Mouse (Mus musculus): ENCODE measurements at regions not wholly inside any gene's neighbourhood (a gene's known extent, or its start where the extent isn't known, plus 50 kb on each side); places are given as distances from the start of the nearest gene placed in this dataset.

DNA sequence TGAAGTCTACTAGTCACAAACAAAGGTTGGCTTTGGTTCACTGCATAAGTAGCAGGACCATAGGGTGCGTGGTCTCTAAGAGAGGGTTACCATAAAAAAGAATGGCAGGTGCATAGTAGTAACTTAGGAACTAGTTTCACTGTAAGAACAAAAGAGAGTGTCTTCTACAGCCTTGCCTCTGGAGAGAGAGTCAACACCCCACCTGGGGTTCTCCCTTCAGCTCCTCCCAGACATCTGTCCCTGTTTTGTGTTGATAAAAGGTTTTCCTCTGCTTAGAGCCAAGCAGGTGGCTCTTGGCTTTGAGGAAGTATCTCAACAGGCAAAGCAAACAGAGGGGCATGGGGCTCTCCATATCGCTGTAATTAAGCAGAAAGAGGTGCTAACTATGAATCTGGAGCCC, 165.6 kb upstream of the Prok2 start:
- intact Hi-C loops (cut with DNase I), result no loop called here
- DNase-seq (ENCODE audit: extremely low spot score in 1 of 2, low spot score in 2 of 2), result no peak
- no peak for TF ChIP-seq CTCF (IDR thresholded peaks at IDR 0.05)
- no peak overlapping the region for H3K27ac ChIP-seq
- no peak overlapping the region for H3K4me3 ChIP-seq

DNA sequence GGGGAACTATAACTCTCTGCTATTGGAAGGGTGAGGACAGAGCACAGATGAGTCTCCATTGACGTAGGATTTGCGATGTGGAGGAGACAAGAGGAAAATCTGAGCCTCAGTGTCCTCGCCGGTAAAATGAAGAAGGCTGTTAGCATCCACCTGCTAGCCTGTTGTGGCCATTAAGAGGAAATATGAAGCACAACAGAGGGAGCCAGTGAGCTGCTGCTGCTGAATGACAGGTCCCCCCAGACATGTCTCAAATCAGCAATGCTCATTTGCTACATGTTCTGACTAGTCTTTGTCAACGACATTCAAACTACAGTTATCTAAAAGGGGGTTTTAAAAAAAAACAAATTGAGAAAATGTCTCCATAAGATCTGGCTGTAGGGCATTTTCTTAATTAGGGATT, 164.6 kb upstream of the Prok2 start:
- no peak overlapping the region for H3K27ac ChIP-seq
- intact Hi-C loops (cut with DNase I), result no loop called here
- no peak overlapping the region for H3K4me3 ChIP-seq
- TF ChIP-seq CTCF (IDR thresholded peaks at IDR 0.05), result peak; percentile 18
- DNase-seq (ENCODE audit: extremely low spot score in 1 of 2, low spot score in 2 of 2), result no peak

DNA sequence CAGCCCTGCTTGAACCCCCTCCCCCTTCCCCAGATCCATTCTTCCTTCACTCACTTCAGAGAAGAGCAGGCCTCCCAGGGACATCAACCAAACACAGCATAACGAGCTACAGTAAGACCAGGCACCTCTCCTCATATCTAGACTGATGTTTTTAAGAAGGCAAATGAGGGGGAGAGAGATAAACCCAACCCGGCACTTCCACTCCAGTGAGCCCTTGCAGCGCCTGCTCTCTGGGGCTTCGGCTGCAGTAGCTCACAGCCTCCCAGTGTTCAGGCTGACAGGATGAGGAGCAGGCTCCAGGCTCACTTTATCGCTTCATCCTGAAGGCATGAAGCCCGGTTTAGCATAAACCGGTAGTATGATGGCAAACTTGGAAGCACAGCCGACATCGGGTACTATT, 162.9 kb upstream of the Prok2 start:
- no peak for TF ChIP-seq CTCF (IDR thresholded peaks at IDR 0.05)
- intact Hi-C loops (cut with DNase I), result no loop called here
- DNase-seq (ENCODE audit: extremely low spot score in 1 of 2, low spot score in 2 of 2), result no peak
- H3K27ac ChIP-seq, result no peak overlapping the region
- H3K4me3 ChIP-seq, result no peak overlapping the region

DNA sequence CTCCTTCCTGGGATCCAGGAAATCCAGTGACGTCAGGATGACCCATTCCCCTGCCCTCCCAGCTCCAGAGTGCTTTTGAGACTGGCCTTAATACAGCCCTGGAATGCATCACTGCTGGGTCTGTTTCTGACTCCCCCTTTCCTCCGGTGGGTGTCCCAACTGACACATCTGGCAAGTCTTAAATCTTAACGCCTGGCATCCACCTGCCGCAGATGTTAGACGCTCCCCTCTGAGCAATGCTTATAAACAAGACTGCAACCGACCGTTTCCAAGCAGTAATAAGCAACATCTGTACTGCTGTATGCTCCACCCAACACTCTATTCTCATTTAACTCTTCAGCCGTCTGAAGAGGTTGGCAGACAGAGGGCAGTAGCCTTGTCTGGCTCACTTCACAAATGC, 161.7 kb upstream of the Prok2 start:
- DNase-seq (ENCODE audit: extremely low spot score in 1 of 2, low spot score in 2 of 2), result no peak
- intact Hi-C loops (cut with DNase I), result no loop called here

DNA sequence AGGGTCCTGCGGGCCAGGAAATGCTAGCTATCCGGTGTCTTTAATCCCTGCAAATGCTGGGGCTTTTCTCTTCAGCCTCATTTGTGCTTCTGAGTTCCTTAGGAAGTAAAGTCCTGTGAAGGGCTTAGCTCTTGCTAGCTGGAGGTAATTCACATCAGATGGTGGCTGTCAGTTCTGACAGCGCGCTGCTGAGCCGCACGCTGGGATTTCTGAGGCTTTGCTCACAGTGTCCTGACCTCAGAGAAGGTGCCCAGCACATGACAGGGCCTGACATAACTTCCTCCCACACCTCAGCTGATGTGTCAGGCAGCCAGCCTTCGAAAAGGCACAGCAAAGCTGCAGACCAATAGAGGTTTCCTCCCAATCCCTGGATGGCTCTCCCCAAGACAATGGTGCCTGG, 158.6 kb upstream of the Prok2 start:
- H3K4me3 ChIP-seq, result no peak overlapping the region
- intact Hi-C loops (cut with DNase I), result no loop called here

More for the DNA sequence above, 161.7 kb upstream of the Prok2 start:
- no peak overlapping the region for H3K4me3 ChIP-seq
- H3K27ac ChIP-seq, result no peak overlapping the region
- TF ChIP-seq CTCF (IDR thresholded peaks at IDR 0.05), result no peak

DNA sequence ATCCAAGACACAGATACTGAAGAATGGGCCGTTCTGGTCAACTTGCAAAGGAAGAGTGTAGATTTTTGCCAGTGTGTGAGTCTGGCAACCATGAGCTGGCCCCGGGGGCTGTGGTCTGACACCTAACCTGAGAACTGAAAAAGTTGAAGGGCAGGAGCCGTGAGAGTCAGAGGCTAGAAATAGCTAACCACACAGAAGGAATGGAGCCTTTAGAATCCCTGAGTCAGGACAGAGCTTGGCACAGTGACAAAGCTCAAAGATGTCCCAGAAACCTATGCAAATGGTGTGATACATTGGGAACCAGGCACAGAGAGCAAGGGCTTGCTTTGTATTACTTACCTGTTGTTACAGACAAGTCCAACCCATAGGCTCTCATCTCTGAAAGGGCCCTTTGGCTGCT, 157.9 kb upstream of the Prok2 start:
- no peak for TF ChIP-seq CTCF (IDR thresholded peaks at IDR 0.05)
- no peak overlapping the region for H3K4me3 ChIP-seq
- no peak overlapping the region for H3K27ac ChIP-seq
- DNase-seq (ENCODE audit: extremely low spot score in 1 of 2, low spot score in 2 of 2), result no peak
- intact Hi-C loops (cut with DNase I), result no loop called here

More for the DNA sequence above, 158.6 kb upstream of the Prok2 start:
- TF ChIP-seq CTCF (IDR thresholded peaks at IDR 0.05), result no peak
- no peak for DNase-seq (ENCODE audit: extremely low spot score in 1 of 2, low spot score in 2 of 2)
- H3K27ac ChIP-seq, result no peak overlapping the region

DNA sequence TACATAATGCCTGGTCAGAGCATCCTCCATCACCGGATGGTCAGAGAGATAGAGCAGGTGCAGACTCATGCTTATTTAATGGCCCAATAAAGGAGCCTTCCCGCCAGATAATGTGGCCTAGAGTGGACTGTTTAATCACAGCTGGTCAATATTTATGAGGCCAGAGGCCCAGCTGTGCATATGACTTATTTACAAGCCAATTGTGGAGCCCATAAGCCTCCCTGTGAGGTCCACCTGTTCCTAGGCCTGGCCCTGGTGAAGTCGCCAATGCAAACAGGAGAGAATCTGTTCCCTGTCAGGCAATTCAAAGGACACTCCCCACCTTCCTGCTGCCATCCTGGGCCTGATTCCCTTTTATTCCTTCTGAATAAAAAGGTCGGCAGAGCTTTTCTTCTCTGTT, 155.4 kb upstream of the Prok2 start:
- no peak for DNase-seq (ENCODE audit: extremely low spot score in 1 of 2, low spot score in 2 of 2)
- Histone ChIP-seq H3K27ac (no peak overlapping the region), H3K4me3 (no peak overlapping the region)
- intact Hi-C loops (cut with DNase I), result no loop called here
- TF ChIP-seq CTCF (IDR thresholded peaks at IDR 0.05), result no peak

DNA sequence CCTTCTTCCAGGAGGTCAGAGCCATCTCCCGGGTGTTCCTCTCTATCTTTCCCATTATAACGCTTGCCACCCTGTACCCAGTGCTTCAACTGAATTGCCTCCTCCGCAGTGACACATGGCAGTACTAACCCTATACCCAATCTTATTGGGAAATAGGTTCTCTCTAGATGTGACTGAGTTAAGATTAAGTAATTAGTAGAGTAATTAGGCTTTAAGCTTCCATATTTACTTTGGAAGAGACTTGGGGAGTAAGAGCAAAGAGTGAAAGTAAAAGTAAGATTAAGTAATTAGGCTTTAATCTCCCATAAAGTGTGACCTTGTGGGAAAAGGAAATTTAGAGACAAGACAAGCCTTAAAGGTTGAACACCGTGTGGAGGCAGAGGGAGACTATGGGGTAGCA, 148.7 kb upstream of the Prok2 start:
- Histone ChIP-seq H3K27ac (no peak overlapping the region), H3K4me3 (no peak overlapping the region)
- DNase-seq (ENCODE audit: extremely low spot score in 1 of 2, low spot score in 2 of 2), result no peak
- no peak for TF ChIP-seq CTCF (IDR thresholded peaks at IDR 0.05)
- intact Hi-C loops (cut with DNase I), result no loop called here

DNA sequence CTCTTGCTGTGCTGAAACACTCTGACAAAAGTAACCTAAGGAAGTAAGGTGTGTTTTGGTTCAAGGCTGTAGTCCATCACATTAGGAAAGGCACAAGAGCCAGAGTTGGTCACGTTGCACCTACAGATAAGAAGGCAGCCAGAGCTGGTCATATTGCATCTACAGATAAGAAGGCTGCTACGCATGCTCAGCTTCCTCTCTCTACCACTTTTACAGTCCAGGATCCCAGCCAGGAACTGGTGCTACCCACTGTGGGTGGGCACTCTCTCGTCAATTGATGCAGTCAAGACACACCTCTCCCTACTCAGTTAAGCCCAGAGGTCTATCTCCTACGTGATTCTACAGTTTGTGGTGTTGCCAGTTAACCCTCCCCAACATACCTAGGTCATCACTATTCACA, 147.8 kb upstream of the Prok2 start:
- intact Hi-C loops (cut with DNase I), result no loop called here
- no peak for TF ChIP-seq CTCF (IDR thresholded peaks at IDR 0.05)
- no peak overlapping the region for H3K27ac ChIP-seq
- no peak overlapping the region for H3K4me3 ChIP-seq
- no peak for DNase-seq (ENCODE audit: extremely low spot score in 1 of 2, low spot score in 2 of 2)

DNA sequence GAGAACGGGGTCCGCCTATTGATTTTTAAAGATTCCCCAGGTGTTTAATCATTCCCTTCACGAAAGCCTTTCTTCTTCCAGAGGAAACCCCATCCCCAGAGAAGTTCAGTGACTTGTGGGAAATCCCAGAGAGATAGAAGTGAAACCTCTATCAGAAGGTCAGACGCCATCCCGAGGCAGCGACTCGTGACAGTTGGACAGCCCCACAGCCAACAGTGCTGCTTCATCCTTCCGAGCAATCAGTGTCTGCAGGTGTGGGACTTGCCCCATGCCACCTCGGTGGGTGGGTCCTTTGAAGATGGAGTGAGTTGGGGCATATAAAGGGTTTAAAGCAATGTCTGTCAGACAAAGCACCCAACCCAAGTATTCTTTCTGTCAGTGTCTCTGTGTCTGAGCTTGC, 139.9 kb upstream of the Prok2 start:
- no peak overlapping the region for H3K27ac ChIP-seq
- no peak for TF ChIP-seq CTCF (IDR thresholded peaks at IDR 0.05)
- no peak overlapping the region for H3K4me3 ChIP-seq
- intact Hi-C loops (cut with DNase I), result no loop called here
- no peak for DNase-seq (ENCODE audit: extremely low spot score in 1 of 2, low spot score in 2 of 2)

DNA sequence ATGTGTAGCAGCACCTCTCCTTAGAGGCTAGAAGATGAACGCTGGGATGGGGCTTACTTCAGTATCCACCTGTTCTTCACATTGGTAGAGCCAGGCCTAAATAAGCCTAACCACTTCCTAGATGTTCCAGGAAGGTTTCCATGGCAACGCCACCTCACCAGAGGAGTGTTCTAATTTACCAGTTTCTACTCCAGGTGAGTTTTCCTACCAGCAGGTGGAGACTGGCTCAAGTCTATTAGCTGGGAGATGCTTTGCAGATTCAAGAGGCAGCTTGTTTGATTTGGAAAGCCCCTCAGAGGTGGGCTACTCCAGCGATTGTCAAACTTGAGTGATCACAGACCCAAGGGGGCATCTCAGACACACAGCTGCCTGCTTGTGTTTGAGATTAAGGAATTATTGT, 138.8 kb upstream of the Prok2 start:
- peak; percentile 46 for TF ChIP-seq CTCF (IDR thresholded peaks at IDR 0.05)
- H3K4me3 ChIP-seq, result no peak overlapping the region
- H3K27ac ChIP-seq, result no peak overlapping the region
- DNase-seq (ENCODE audit: extremely low spot score in 1 of 2, low spot score in 2 of 2), result peak; percentile 28 to 70
- intact Hi-C loops (cut with DNase I), result no loop called here

DNA sequence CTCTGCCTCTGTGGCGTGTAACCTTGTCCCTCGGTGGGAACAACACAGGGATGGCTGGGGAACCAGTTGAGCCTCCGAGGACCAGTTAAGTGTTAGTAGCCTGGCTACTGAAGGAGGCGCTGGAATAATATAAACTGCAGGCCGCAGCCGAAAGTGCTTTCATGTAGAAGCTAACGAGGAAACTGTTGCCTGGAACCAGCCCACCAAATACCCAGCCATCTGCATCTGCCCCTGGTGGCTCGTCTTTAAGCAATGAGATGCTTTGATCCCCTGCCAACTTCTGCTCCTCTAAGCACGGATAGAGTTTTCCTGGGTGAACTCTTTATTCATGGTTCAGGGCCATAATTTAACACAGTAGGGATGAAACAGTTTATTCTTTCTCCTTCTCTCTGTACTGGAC, 137.2 kb upstream of the Prok2 start:
- TF ChIP-seq CTCF (IDR thresholded peaks at IDR 0.05), result no peak
- no peak for DNase-seq (ENCODE audit: extremely low spot score in 1 of 2, low spot score in 2 of 2)
- intact Hi-C loops (cut with DNase I), result no loop called here
- Histone ChIP-seq H3K27ac (no peak overlapping the region), H3K4me3 (no peak overlapping the region)

DNA sequence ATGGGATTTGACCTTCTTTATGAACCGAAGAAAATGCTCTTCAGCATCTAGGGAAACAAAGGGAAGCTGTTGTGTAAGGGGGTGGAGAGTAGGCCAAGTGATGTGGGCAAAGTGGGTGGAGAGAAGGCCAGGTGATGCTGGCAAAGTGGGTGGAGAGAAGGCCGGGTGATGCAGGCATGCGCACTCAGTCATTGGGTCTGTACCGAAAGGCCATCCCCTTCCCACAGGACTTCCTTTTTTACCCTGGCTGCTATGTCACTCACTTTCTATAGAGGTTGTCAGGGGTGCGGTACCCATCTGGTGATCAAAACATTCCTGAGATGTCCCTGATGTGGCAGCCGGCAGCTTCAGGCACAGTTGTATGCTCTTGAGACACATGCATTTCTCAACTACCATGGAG, 131.2 kb upstream of the Prok2 start:
- intact Hi-C loops (cut with DNase I), result no loop called here
- Histone ChIP-seq H3K27ac (no peak overlapping the region), H3K4me3 (no peak overlapping the region)
- no peak for DNase-seq (ENCODE audit: extremely low spot score in 1 of 2, low spot score in 2 of 2)
- no peak for TF ChIP-seq CTCF (IDR thresholded peaks at IDR 0.05)

DNA sequence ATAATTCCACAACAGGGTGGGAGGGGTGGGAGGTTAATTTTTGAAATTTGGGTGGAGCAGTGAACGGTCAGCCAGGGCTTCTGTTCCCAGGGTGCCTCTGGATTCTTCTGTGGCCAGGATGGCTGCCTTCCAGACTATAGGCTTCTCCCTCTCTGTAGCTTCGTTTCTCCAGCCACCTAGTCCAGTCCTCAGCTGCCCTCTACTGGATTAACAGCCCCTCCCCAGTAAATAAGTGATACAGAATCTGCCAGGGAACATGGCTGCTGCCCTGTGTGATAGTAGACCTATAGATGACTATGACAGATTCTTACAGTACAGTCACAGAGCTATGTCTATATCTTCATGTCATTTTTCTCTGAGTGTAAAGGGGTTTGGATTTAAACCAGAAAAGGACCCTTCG, 127.5 kb upstream of the Prok2 start:
- no peak for TF ChIP-seq CTCF (IDR thresholded peaks at IDR 0.05)
- no peak for DNase-seq (ENCODE audit: extremely low spot score in 1 of 2, low spot score in 2 of 2)
- intact Hi-C loops (cut with DNase I), result no loop called here
- Histone ChIP-seq H3K4me3 (no peak overlapping the region), H3K27ac (no peak overlapping the region)

Data from left cerebral cortex, adult 2 months (tissue).